Mouse (Mus musculus): ENCODE data around the gene Blm. TPM values are rescaled to one million over a fixed set of nuclear protein-coding genes. Genes with fewer than 3 reads are reported as not detected.

Gene Blm
- polyA plus RNA-seq, 1 experiment from 2014 or later, result 54.8 TPM

DNA sequence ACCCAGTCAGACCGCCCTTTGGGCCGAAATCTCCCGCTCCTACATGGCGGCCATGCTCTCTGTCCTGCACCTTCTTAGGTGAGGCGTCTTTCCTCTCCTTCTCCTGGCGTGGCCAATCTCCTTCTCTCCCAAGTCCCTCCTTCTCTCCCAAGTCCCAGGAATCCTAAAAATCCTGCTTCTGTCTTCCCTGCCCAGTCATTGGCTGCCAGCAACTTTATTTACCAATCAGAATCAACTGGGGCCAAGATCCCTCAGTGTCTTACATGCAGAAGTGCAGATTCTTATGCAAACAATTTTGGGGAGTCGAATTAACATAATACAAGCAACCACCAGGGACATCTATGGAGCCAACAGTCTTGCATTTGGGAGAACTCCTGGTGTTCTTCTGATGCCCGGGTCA is 33.1 kb upstream of the Blm start:
- Histone ChIP-seq H3K4me3 (ENCODE audit: low read depth, low read length) (no peak overlapping the region), H3K4me1 (replicated peaks; ENCODE audit: control insufficient read depth, insufficient read depth, low read length) (no peaks in the 10 kb centered on the region), H3K36me3 (ENCODE audit: control insufficient read depth, insufficient read depth, low read length) (no peaks in the 10 kb centered on the region), H3K9ac (ENCODE audit: low read depth, low read length) (no peak overlapping the region), H3K27ac (ENCODE audit: low read depth, low read length) (no peak overlapping the region), H3K9me3 (ENCODE audit: control insufficient read depth, low read length) (no peaks in the 10 kb centered on the region), H3K4me2 (no peak overlapping the region), H3K27me3 (replicated peaks; ENCODE audit: control insufficient read depth, insufficient read depth, low read length) (no peaks in the 10 kb centered on the region)
- WGBS, result 79% methylated on average over 8 of the region's 8 CpGs
- DNase-seq (ENCODE audit: low spot score), result no peak
- no peak for ATAC-seq (replicated peaks; ENCODE audit: low FRiP score)

DNA sequence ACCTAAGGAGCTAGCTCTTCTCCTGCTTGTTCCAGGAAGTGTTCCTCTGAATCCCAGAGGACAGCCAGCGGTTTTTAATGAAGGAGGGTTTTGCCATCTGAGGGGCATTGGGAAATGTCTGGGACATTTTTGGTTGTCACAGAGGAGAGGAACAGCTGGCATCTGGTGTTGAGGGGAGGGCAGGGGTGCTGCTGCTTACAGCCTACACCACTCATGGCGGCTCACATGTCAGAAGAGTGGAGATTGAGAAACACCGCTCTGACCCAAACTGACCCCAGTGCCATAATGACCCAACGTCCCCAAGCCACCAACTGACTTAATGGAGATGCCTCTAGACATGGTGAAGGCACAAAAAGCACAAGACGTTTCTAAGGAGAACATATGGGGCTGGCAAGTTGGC is 27.0 kb upstream of the Blm start:
- no peaks in the 10 kb centered on the region; the same call in 1 of the 2 replicates for H3K27me3 ChIP-seq (replicated peaks; ENCODE audit: control insufficient read depth, insufficient read depth, low read length)
- 0 out of 2 replicates have a peak, but pooled peaks cover 4% of the 10 kb centered on the region for H3K4me1 ChIP-seq (replicated peaks; ENCODE audit: control insufficient read depth, insufficient read depth, low read length)
- H3K36me3 ChIP-seq (ENCODE audit: control insufficient read depth, insufficient read depth, low read length), result no peaks in the 10 kb centered on the region
- no peak overlapping the region for H3K27ac ChIP-seq (ENCODE audit: low read depth, low read length)
- whole genome bisulfite sequencing, result 76% methylated on average over 5 of the region's 5 CpGs
- H3K4me2 ChIP-seq, result no peak overlapping the region
- DNase-seq (ENCODE audit: low spot score) (no peak), ATAC-seq (replicated peaks; ENCODE audit: low FRiP score) (no peak)
- no peak overlapping the region for H3K4me3 ChIP-seq (ENCODE audit: low read depth, low read length)
- H3K9ac ChIP-seq (ENCODE audit: low read depth, low read length), result no peak overlapping the region
- no peaks in the 10 kb centered on the region for H3K9me3 ChIP-seq (ENCODE audit: control insufficient read depth, low read length)

DNA sequence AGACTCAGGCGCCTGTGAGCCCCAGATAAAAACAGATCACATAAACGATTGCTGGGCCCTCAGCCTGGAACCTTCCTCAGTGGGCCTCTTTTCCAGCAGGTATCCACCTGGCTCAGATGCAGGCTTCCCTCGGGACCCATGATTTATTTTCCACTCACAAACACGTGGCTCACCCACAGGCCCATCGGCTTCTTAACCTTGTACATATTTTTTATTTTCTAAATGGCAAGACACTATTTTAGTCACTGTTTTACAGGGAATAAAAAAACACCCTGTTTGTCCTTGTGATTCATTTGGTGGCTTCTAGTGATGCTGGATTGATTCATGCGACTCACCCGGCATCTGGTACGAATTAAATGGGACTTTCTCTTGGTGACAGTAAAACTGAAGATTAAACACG is 26.4 kb upstream of the Blm start:
- Histone ChIP-seq H3K27ac (ENCODE audit: low read depth, low read length) (no peak overlapping the region), H3K9me3 (ENCODE audit: control insufficient read depth, low read length) (no peaks in the 10 kb centered on the region), H3K4me3 (ENCODE audit: low read depth, low read length) (no peak overlapping the region), H3K9ac (ENCODE audit: low read depth, low read length) (no peak overlapping the region), H3K36me3 (ENCODE audit: control insufficient read depth, insufficient read depth, low read length) (no peaks in the 10 kb centered on the region), H3K4me2 (no peak overlapping the region), H3K27me3 (replicated peaks; ENCODE audit: control insufficient read depth, insufficient read depth, low read length) (no peaks in the 10 kb centered on the region; the same call in 1 of the 2 replicates), H3K4me1 (replicated peaks; ENCODE audit: control insufficient read depth, insufficient read depth, low read length) (0 out of 2 replicates have a peak, but pooled peaks cover 4% of the 10 kb centered on the region)
- DNase-seq (ENCODE audit: low spot score) (no peak), ATAC-seq (replicated peaks; ENCODE audit: low FRiP score) (no peak)
- WGBS, result 71% methylated on average over 9 of the region's 9 CpGs

DNA sequence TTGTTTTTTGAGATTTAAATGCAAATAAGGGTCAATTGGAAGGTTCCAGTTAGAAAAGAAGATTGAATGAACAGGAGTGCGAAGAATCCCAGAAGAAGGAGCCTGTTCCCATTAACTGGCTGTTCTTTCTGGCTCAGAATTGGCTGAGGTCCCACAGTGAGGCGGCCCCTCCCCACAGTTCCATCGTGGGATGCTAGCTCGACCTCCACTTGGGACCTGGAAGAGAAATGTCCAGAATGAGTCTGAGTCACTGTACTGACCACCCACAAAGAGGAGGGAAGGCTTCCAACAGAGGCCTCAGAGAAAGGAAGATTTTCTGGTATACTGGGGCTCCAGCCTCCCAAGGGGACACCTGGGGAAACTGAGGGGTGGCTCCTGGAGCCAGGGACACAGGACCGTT is 23.7 kb upstream of the Blm start:
- DNase-seq (ENCODE audit: low spot score) (no peak), ATAC-seq (replicated peaks; ENCODE audit: low FRiP score) (no peak)
- Histone ChIP-seq H3K4me1 (replicated peaks; ENCODE audit: control insufficient read depth, insufficient read depth, low read length) (0 out of 2 replicates have a peak, but pooled peaks cover 4% of the 10 kb centered on the region), H3K4me2 (no peak overlapping the region), H3K9ac (ENCODE audit: low read depth, low read length) (no peak overlapping the region), H3K36me3 (ENCODE audit: control insufficient read depth, insufficient read depth, low read length) (no peaks in the 10 kb centered on the region), H3K27me3 (replicated peaks; ENCODE audit: control insufficient read depth, insufficient read depth, low read length) (no peaks in the 10 kb centered on the region; the same call in 1 of the 2 replicates), H3K9me3 (ENCODE audit: control insufficient read depth, low read length) (no peaks in the 10 kb centered on the region), H3K4me3 (ENCODE audit: low read depth, low read length) (no peak overlapping the region), H3K27ac (ENCODE audit: low read depth, low read length) (no peak overlapping the region)
- WGBS, result 69% methylated on average over 5 of the region's 5 CpGs

DNA sequence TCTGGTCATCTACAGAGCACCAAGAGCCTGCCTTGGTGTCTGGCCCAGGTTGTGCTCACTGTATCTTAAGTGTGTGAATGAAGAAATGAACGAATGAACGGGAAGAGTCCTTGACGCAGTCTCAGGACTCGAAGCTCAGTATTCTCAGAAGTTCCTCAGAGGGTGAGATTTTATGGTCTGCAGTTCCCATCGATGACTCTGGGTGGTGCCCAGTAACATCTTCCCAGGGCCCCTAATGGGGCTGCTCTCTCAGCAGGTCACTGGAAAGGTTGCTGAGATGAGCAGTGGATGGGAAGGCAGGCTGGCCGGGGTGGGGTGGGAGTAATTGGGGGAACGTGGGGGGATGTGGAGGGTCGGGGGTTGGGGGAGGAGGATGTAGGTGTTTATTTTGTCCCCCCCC is 23.2 kb upstream of the Blm start:
- Histone ChIP-seq H3K4me3 (ENCODE audit: low read depth, low read length) (no peak overlapping the region), H3K27me3 (replicated peaks; ENCODE audit: control insufficient read depth, insufficient read depth, low read length) (no peaks in the 10 kb centered on the region; the same call in 1 of the 2 replicates), H3K9me3 (ENCODE audit: control insufficient read depth, low read length) (no peaks in the 10 kb centered on the region), H3K36me3 (ENCODE audit: control insufficient read depth, insufficient read depth, low read length) (no peaks in the 10 kb centered on the region), H3K4me1 (replicated peaks; ENCODE audit: control insufficient read depth, insufficient read depth, low read length) (0 out of 2 replicates have a peak, but pooled peaks cover 4% of the 10 kb centered on the region), H3K4me2 (no peak overlapping the region), H3K9ac (ENCODE audit: low read depth, low read length) (no peak overlapping the region), H3K27ac (ENCODE audit: low read depth, low read length) (no peak overlapping the region)
- 55% methylated on average over 8 of the region's 8 CpGs for WGBS
- ATAC-seq (replicated peaks; ENCODE audit: low FRiP score), result no peak
- no peak for DNase-seq (ENCODE audit: low spot score)

DNA sequence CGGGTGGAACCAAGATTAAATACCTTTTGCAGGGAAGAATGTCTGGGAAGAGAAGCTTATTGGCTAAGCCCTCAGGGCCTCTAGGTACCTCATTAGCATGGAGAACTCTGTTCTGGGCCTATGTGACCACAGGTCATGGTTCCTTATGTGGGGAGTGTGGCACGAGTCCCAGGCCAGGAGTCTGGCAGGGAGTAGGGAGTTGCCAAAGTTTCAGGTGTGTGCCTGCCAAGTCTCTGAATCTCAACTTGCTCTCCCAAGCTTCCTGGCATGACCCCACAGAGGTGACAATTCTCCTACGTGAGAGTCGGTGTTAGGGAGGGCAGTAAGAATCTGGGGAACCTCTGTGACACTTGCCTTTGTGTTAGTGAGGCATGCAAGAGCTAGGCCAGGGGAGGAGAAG is 22.2 kb upstream of the Blm start:
- 73% methylated on average over 4 of the region's 4 CpGs for WGBS
- H3K4me2 ChIP-seq, result no peak overlapping the region
- no peak overlapping the region for H3K27ac ChIP-seq (ENCODE audit: low read depth, low read length)
- H3K4me3 ChIP-seq (ENCODE audit: low read depth, low read length), result no peak overlapping the region
- no peaks in the 10 kb centered on the region for H3K36me3 ChIP-seq (ENCODE audit: control insufficient read depth, insufficient read depth, low read length)
- H3K9ac ChIP-seq (ENCODE audit: low read depth, low read length), result no peak overlapping the region
- DNase-seq (ENCODE audit: low spot score), result no peak
- ATAC-seq (replicated peaks; ENCODE audit: low FRiP score), result no peak
- no peaks in the 10 kb centered on the region for H3K9me3 ChIP-seq (ENCODE audit: control insufficient read depth, low read length)
- H3K4me1 ChIP-seq (replicated peaks; ENCODE audit: control insufficient read depth, insufficient read depth, low read length), result 0 out of 2 replicates have a peak, but pooled peaks cover 4% of the 10 kb centered on the region
- no peaks in the 10 kb centered on the region; the same call in 1 of the 2 replicates for H3K27me3 ChIP-seq (replicated peaks; ENCODE audit: control insufficient read depth, insufficient read depth, low read length)

DNA sequence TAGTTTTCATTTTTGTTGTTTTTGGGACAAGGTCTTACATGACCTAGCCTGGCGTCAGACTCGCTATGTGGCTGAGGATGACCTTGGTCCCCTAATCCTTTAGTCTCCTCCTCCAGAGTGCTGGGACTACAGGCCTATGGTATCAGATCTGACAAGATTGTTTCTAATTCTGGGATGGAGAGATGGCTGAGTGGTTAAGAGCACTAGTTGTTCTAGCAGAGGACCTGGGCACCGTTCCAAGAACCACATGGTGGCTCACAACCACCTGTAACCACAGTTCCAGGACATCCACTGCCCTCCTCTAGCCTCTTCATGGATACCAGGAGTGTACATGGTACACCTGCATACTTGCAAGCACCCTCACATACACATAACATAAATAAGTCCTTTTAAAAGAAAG is 21.2 kb upstream of the Blm start:
- Histone ChIP-seq H3K27me3 (replicated peaks; ENCODE audit: control insufficient read depth, insufficient read depth, low read length) (no peaks in the 10 kb centered on the region; the same call in 1 of the 2 replicates), H3K4me2 (no peak overlapping the region), H3K9ac (ENCODE audit: low read depth, low read length) (no peak overlapping the region), H3K36me3 (ENCODE audit: control insufficient read depth, insufficient read depth, low read length) (no peaks in the 10 kb centered on the region), H3K9me3 (ENCODE audit: control insufficient read depth, low read length) (no peaks in the 10 kb centered on the region), H3K4me3 (ENCODE audit: low read depth, low read length) (no peak overlapping the region), H3K4me1 (replicated peaks; ENCODE audit: control insufficient read depth, insufficient read depth, low read length) (0 out of 2 replicates have a peak, but pooled peaks cover 1% of the 10 kb centered on the region), H3K27ac (ENCODE audit: low read depth, low read length) (no peak overlapping the region)
- DNase-seq (ENCODE audit: low spot score) (no peak), ATAC-seq (replicated peaks; ENCODE audit: low FRiP score) (no peak)
- 94% methylated on average over 3 of the region's 3 CpGs for WGBS

DNA sequence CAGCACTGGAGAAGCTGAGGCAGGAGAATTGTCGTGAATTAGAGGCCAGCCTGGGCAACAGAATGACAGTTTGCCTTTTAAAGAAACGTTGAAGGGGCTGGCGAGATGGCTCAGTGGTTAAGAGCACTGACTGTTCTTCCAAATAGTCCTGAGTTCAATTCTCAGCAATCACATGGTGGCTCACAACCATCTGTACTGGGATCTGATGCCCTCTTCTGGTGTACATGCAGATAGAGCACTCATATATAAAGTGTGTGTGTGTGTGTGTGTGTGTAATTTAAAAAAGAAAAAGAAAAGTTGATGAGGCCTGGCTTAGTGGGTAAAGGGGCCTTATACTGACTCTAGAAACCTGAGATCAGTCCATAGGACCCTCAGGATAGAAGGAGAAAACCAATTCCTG is 20.2 kb upstream of the Blm start:
- Histone ChIP-seq H3K27ac (ENCODE audit: low read depth, low read length) (no peak overlapping the region), H3K4me2 (no peak overlapping the region)
- no peak for DNase-seq (ENCODE audit: low spot score)

DNA sequence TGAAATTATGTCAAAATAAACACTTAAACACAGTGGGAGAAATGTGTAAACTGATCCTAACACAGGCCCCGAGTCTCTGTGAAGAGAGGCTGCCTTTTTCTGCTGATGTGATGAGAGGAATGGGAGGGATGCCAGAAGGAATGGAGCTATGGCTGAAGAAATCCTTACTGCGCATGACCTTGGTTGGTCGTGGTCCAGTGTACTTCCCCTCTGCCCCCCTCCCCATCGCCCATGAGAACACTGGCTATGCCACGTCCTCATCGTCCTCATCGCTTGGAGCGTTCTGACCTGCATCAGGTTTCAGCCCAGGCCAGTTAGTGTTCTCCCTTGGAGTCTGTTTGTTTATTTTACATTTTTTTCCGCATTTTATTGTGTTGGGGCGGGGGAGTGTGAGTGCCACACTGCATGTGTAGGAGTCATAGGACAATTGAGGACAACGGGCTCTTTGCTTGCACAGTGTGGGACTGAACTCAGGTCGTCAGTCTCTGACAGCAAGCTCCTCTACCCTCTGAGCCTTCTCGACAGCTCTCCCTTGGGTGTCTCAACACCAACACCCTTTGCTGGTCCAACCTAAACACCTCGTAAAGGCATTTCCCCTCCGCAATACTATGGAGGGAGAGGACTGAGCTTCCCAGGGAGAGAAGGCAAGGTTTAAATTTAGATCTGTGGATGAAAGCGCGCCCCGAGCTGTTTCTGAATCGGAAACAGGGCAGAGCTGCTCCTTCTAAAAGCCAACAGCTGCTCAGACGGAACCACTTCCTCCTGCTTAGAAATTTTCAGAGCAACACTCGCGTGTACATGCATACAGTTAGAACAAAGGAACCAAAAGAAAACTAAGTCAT is 19.5 kb upstream of the Blm start:
- WGBS, result 73% methylated on average over 22 of the region's 22 CpGs
- DNase-seq (ENCODE audit: low spot score), result no peak
- no peak for ATAC-seq (replicated peaks; ENCODE audit: low FRiP score)
- H3K9ac ChIP-seq (ENCODE audit: low read depth, low read length), result no peak overlapping the region
- no peaks in the 10 kb centered on the region for H3K36me3 ChIP-seq (ENCODE audit: control insufficient read depth, insufficient read depth, low read length)
- no peak overlapping the region for H3K4me3 ChIP-seq (ENCODE audit: low read depth, low read length)
- H3K9me3 ChIP-seq (ENCODE audit: control insufficient read depth, low read length), result no peaks in the 10 kb centered on the region
- no peak overlapping the region for H3K27ac ChIP-seq (ENCODE audit: low read depth, low read length)
- H3K27me3 ChIP-seq (replicated peaks; ENCODE audit: control insufficient read depth, insufficient read depth, low read length), result no peaks in the 10 kb centered on the region
- no peaks in the 10 kb centered on the region for H3K4me1 ChIP-seq (replicated peaks; ENCODE audit: control insufficient read depth, insufficient read depth, low read length)
- H3K4me2 ChIP-seq, result no peak overlapping the region

More for the DNA sequence above, 20.2 kb upstream of the Blm start:
- 61% methylated on average over 3 of the region's 3 CpGs for WGBS
- H3K27me3 ChIP-seq (replicated peaks; ENCODE audit: control insufficient read depth, insufficient read depth, low read length), result no peaks in the 10 kb centered on the region; the same call in 1 of the 2 replicates
- ATAC-seq (replicated peaks; ENCODE audit: low FRiP score), result no peak
- no peaks in the 10 kb centered on the region for H3K36me3 ChIP-seq (ENCODE audit: control insufficient read depth, insufficient read depth, low read length)
- H3K9me3 ChIP-seq (ENCODE audit: control insufficient read depth, low read length), result no peaks in the 10 kb centered on the region
- H3K9ac ChIP-seq (ENCODE audit: low read depth, low read length), result no peak overlapping the region
- H3K4me1 ChIP-seq (replicated peaks; ENCODE audit: control insufficient read depth, insufficient read depth, low read length), result no peaks in the 10 kb centered on the region
- H3K4me3 ChIP-seq (ENCODE audit: low read depth, low read length), result no peak overlapping the region

Data from liver, embryonic 11.5 days (tissue).